Mouse (Mus musculus) heart, embryonic 13.5 days (tissue): ENCODE measurements at regions not wholly inside any gene's neighbourhood (a gene's known extent, or its start where the extent isn't known, plus 50 kb on each side); places are given as distances from the start of the nearest gene placed in this dataset.
"Not testable (repeated sequence)": the region's sequence is repeated elsewhere in the genome, so short reads cannot be mapped to it uniquely, and the experiment has no call there.

Source experiments
- ATAC-seq: fragments of 200-750 bp; cut with Nextera tagmentation; 2 replicates; pipeline ENCODE4 v1.8.0; 2017; ENCODE audit warnings: moderate TSS enrichment; ENCODE audit not compliant: insufficient number of reproducible peaks, low FRiP score, low TSS enrichment; ENCODE audit errors: extremely low read depth
- H3K27ac ChIP-seq: fragments of 300-500 bp; sonication (generic); replicated peaks from 2 replicates; pipeline ENCODE4 v1.5.1; 2015; ENCODE audit warnings: moderate library complexity, mild to moderate bottlenecking, inconsistent platforms
- H3K27me3 ChIP-seq: fragments of 300-500 bp; sonication (generic); replicated peaks from 2 replicates; pipeline ENCODE4 v1.6.1; 2015; ENCODE audit warnings: mild to moderate bottlenecking, inconsistent platforms
- H3K36me3 ChIP-seq: fragments of 300-500 bp; sonication (generic); 2 replicates; pipeline ENCODE4 v1.6.1; 2015; ENCODE audit warnings: mild to moderate bottlenecking, inconsistent platforms
- H3K4me1 ChIP-seq: fragments of 300-500 bp; sonication (generic); 2 replicates; pipeline ENCODE4 v1.6.1; 2015; ENCODE audit warnings: inconsistent platforms
- H3K4me2 ChIP-seq: fragments of 300-500 bp; sonication (generic); 2 replicates; pipeline ENCODE4 v1.6.1; 2015; ENCODE audit warnings: inconsistent platforms, mild to moderate bottlenecking, moderate library complexity
- H3K4me3 ChIP-seq: fragments of 300-500 bp; sonication (generic); 2 replicates; pipeline ENCODE4 v1.5.1; 2015; ENCODE audit warnings: moderate library complexity, mild to moderate bottlenecking, inconsistent platforms
- H3K9ac ChIP-seq: fragments of 300-500 bp; sonication (generic); 2 replicates; pipeline ENCODE4 v1.6.1; 2015; ENCODE audit warnings: inconsistent platforms, mild to moderate bottlenecking, moderate library complexity
- H3K9me3 ChIP-seq: fragments of 300-500 bp; sonication (generic); 2 replicates; pipeline ENCODE4 v1.6.1; 2016; ENCODE audit warnings: inconsistent platforms
- WGBS: fragments of 180-500 bp; shearing (Covaris S2); methylation state at CpG from one replicate; pipeline ENCODE4 v1.1.7; 2015; ENCODE audit warnings: mixed read lengths; 5-methylcytosine and 5-hydroxymethylcytosine counted together

GRCm38 (mm10) chr14:46586093-46586492, 174.2 kb upstream of the Cdkn3 start:
- Histone ChIP-seq H3K36me3 (no peaks in the 10 kb centered on the region), H3K9ac (no peak overlapping the region), H3K27ac (no peak overlapping the region), H3K4me3 (no peak overlapping the region), H3K9me3 (no peaks in the 10 kb centered on the region), H3K4me2 (no peak overlapping the region), H3K27me3 (peaks cover 4% of the 10 kb centered on the region; the same call in 1 of the 2 replicates), H3K4me1 (peaks cover 14% of the 10 kb centered on the region)
- no peak for ATAC-seq
- WGBS: 69% methylated on average over 11 of the region's 11 CpGs

- Histone ChIP-seq H3K9ac (no peak overlapping the region), H3K4me1 (peaks cover 37% of the 10 kb centered on the region), H3K4me3 (no peak overlapping the region), H3K9me3 (no peaks in the 10 kb centered on the region), H3K36me3 (no peaks in the 10 kb centered on the region), H3K27me3 (0 out of 2 replicates have a peak, but pooled peaks cover 3% of the 10 kb centered on the region), H3K4me2 (no peak overlapping the region), H3K27ac (no peak overlapping the region)
- no peak for ATAC-seq
- 43% methylated on average over 13 of the region's 13 CpGs for WGBS
Observed at GRCm38 (mm10) chr14:46578051-46579000, 182.0 kb upstream of the Cdkn3 start.

- 69% methylated on average over 4 of the region's 4 CpGs for WGBS
- 0 out of 2 replicates have a peak, but pooled peaks cover 3% of the 10 kb centered on the region for H3K27me3 ChIP-seq
- H3K4me1 ChIP-seq: peaks cover 35% of the 10 kb centered on the region
- no peak overlapping the region for H3K4me2 ChIP-seq
- ATAC-seq: no peak
- H3K36me3 ChIP-seq: no peaks in the 10 kb centered on the region
- H3K27ac ChIP-seq: no peak overlapping the region
- H3K4me3 ChIP-seq: no peak overlapping the region
- no peak overlapping the region for H3K9ac ChIP-seq
- no peaks in the 10 kb centered on the region for H3K9me3 ChIP-seq
Observed at GRCm38 (mm10) chr14:46575889-46576288, 184.5 kb upstream of the Cdkn3 start.

GRCm38 (mm10) chr14:46575414-46575813, 184.9 kb upstream of the Cdkn3 start:
- H3K27me3 ChIP-seq: 0 out of 2 replicates have a peak, but pooled peaks cover 3% of the 10 kb centered on the region
- H3K27ac ChIP-seq: no peak overlapping the region
- peaks cover 35% of the 10 kb centered on the region for H3K4me1 ChIP-seq
- no peak overlapping the region for H3K4me2 ChIP-seq
- no peak overlapping the region for H3K9ac ChIP-seq
- H3K4me3 ChIP-seq: no peak overlapping the region
- ATAC-seq: no peak
- no peaks in the 10 kb centered on the region for H3K36me3 ChIP-seq
- 62% methylated on average over 3 of the region's 3 CpGs for WGBS
- no peaks in the 10 kb centered on the region for H3K9me3 ChIP-seq

GRCm38 (mm10) chr14:46573401-46573800, 182.9 kb upstream of the Bmp4 start:
- no peak; the same call in 1 of the 2 replicates for ATAC-seq
- Histone ChIP-seq H3K4me1 (peaks cover 51% of the 10 kb centered on the region), H3K27me3 (0 out of 2 replicates have a peak, but pooled peaks cover 3% of the 10 kb centered on the region), H3K27ac (no peak overlapping the region), H3K9me3 (no peaks in the 10 kb centered on the region), H3K4me3 (no peak overlapping the region), H3K4me2 (no peak overlapping the region), H3K9ac (no peak overlapping the region), H3K36me3 (no peaks in the 10 kb centered on the region)
- 14% methylated on average over 6 of the region's 6 CpGs for WGBS

GRCm38 (mm10) chr14:46572972-46573371, 182.5 kb upstream of the Bmp4 start:
- not testable (repeated sequence) for H3K36me3 ChIP-seq, ATAC-seq, H3K4me2 ChIP-seq, H3K27ac ChIP-seq, H3K27me3 ChIP-seq, H3K9ac ChIP-seq, H3K9me3 ChIP-seq, H3K4me3 ChIP-seq
- 41% methylated on average over 2 of the region's 2 CpGs for WGBS
- H3K4me1 ChIP-seq: peaks cover 46% of the 10 kb centered on the region

- no peak overlapping the region for H3K4me3 ChIP-seq
- WGBS: 83% methylated on average over 1 of the region's 1 CpGs
- H3K27me3 ChIP-seq: peaks cover 13% of the 10 kb centered on the region; the same call in 1 of the 2 replicates
- H3K36me3 ChIP-seq: no peaks in the 10 kb centered on the region
- no peak for ATAC-seq
- H3K27ac ChIP-seq: no peak overlapping the region
- H3K4me2 ChIP-seq: no peak overlapping the region
- H3K4me1 ChIP-seq: peaks cover 44% of the 10 kb centered on the region
- no peak overlapping the region for H3K9ac ChIP-seq
- H3K9me3 ChIP-seq: no peaks in the 10 kb centered on the region
Observed at GRCm38 (mm10) chr14:46571841-46572240, 181.4 kb upstream of the Bmp4 start.

- ATAC-seq: no peak
- Histone ChIP-seq H3K27me3 (peaks cover 15% of the 10 kb centered on the region; the same call in 1 of the 2 replicates), H3K9me3 (no peaks in the 10 kb centered on the region), H3K36me3 (no peaks in the 10 kb centered on the region), H3K4me2 (peak overlapping the region; percentile 16), H3K27ac (no peak overlapping the region), H3K4me1 (peaks cover 32% of the 10 kb centered on the region), H3K9ac (no peak overlapping the region), H3K4me3 (no peak overlapping the region)
- 62% methylated on average over 8 of the region's 8 CpGs for WGBS
Observed at GRCm38 (mm10) chr14:46569273-46569672, 178.8 kb upstream of the Bmp4 start.

- H3K4me3 ChIP-seq: no peak overlapping the region
- no peaks in the 10 kb centered on the region for H3K9me3 ChIP-seq
- no peak overlapping the region for H3K4me2 ChIP-seq
- no peak overlapping the region for H3K27ac ChIP-seq
- ATAC-seq: no peak
- peaks cover 14% of the 10 kb centered on the region; the same call in 1 of the 2 replicates for H3K27me3 ChIP-seq
- peaks cover 26% of the 10 kb centered on the region for H3K4me1 ChIP-seq
- no peak overlapping the region; the same call in 1 of the 2 replicates for H3K9ac ChIP-seq
- no peaks in the 10 kb centered on the region for H3K36me3 ChIP-seq
- WGBS: 67% methylated on average over 3 of the region's 3 CpGs
Observed at GRCm38 (mm10) chr14:46567411-46567780, 176.9 kb upstream of the Bmp4 start.

- no peak for ATAC-seq
- whole genome bisulfite sequencing: 59% methylated on average over 9 of the region's 9 CpGs
- no peaks in the 10 kb centered on the region for H3K9me3 ChIP-seq
- H3K4me3 ChIP-seq: no peak overlapping the region
- H3K4me1 ChIP-seq: peaks cover 32% of the 10 kb centered on the region
- H3K4me2 ChIP-seq: no peak overlapping the region
- H3K27me3 ChIP-seq: peaks cover 14% of the 10 kb centered on the region; the same call in 1 of the 2 replicates
- no peak overlapping the region for H3K27ac ChIP-seq
- no peaks in the 10 kb centered on the region for H3K36me3 ChIP-seq
- H3K9ac ChIP-seq: no peak overlapping the region
Observed at GRCm38 (mm10) chr14:46566681-46567410, 176.4 kb upstream of the Bmp4 start.

- H3K9me3 ChIP-seq: no peaks in the 10 kb centered on the region
- no peak overlapping the region for H3K27ac ChIP-seq
- no peak overlapping the region for H3K4me3 ChIP-seq
- no peaks in the 10 kb centered on the region for H3K36me3 ChIP-seq
- no peak overlapping the region for H3K4me2 ChIP-seq
- no peak for ATAC-seq
- peaks cover 17% of the 10 kb centered on the region; the same call in 1 of the 2 replicates for H3K27me3 ChIP-seq
- H3K4me1 ChIP-seq: peaks cover 30% of the 10 kb centered on the region
- H3K9ac ChIP-seq: no peak overlapping the region
- WGBS: 15% methylated on average over 3 of the region's 3 CpGs
Observed at GRCm38 (mm10) chr14:46564998-46565397, 174.5 kb upstream of the Bmp4 start.
